Mouse (Mus musculus) midbrain, postnatal 0 days (tissue): ENCODE data around the gene Oip5. TPM values are rescaled to one million over a fixed set of nuclear protein-coding genes. Genes with fewer than 3 reads are reported as not detected.
A peak's percentile ranks its signal among the peaks of the same experiment; 100 is the strongest.

ENCODE experiments used
- ATAC-seq: fragments of 200-750 bp; cut with Nextera tagmentation; 2 replicates; pipeline ENCODE4 v1.8.0; 2017; ENCODE audit warnings: moderate number of reproducible peaks, mild to moderate bottlenecking, moderate TSS enrichment, moderate library complexity; ENCODE audit not compliant: low FRiP score
- DNase-seq: peaks from one replicate; pipeline ENCODE4 v3.0.0-alpha.2; 2015; ENCODE audit warnings: low spot score
- H3K27ac ChIP-seq: fragments of 300-500 bp; sonication (generic); 2 replicates; pipeline ENCODE4 v1.5.1; 2014; ENCODE audit warnings: low read depth, mild to moderate bottlenecking, low read length, mixed read lengths
- H3K27me3 ChIP-seq: fragments of 300-500 bp; sonication (generic); 2 replicates; pipeline ENCODE4 v1.6.1; 2014; ENCODE audit warnings: low read length, control low read depth, mixed read lengths; ENCODE audit not compliant: insufficient read depth
- H3K36me3 ChIP-seq: fragments of 300-500 bp; sonication (generic); 2 replicates; pipeline ENCODE4 v1.6.1; 2014; ENCODE audit warnings: low read length, control low read depth, mixed read lengths; ENCODE audit not compliant: insufficient read depth
- H3K4me1 ChIP-seq: fragments of 300-500 bp; sonication (generic); 2 replicates; pipeline ENCODE4 v1.6.1; 2014; ENCODE audit warnings: mild to moderate bottlenecking, control low read depth, antibody characterized with exemption, low read length, mixed read lengths; ENCODE audit not compliant: insufficient read depth
- H3K4me2 ChIP-seq: fragments of 300-500 bp; sonication (generic); 2 replicates; pipeline ENCODE4 v1.6.1; 2014; ENCODE audit warnings: low read depth, mild to moderate bottlenecking, low read length, mixed read lengths; ENCODE audit not compliant: poor library complexity, severe bottlenecking
- H3K4me3 ChIP-seq: fragments of 300-500 bp; sonication (generic); 2 replicates; pipeline ENCODE4 v1.5.1; 2014; ENCODE audit warnings: low read depth, mild to moderate bottlenecking, low read length, moderate library complexity
- H3K9ac ChIP-seq: fragments of 300-500 bp; sonication (generic); replicated peaks from 2 replicates; pipeline ENCODE4 v1.6.1; 2014; ENCODE audit warnings: mild to moderate bottlenecking, low read length, moderate library complexity, mixed read lengths; ENCODE audit not compliant: poor library complexity, severe bottlenecking
- H3K9me3 ChIP-seq: fragments of 300-500 bp; sonication (generic); 2 replicates; pipeline ENCODE4 v1.6.1; 2016; ENCODE audit warnings: low read length, control low read depth
- CTCF ChIP-seq: IDR thresholded peaks from 2 replicates; pipeline ENCODE4 v1.5.1; 2016; ENCODE audit warnings: antibody characterized with exemption, mild to moderate bottlenecking
- WGBS: fragments of 180-500 bp; shearing (Covaris S2); extraction: QIAGEN DNeasy Blood & Tissue Kit; methylation state at CpG from one replicate; pipeline ENCODE4 v1.1.7; 2014; 5-methylcytosine and 5-hydroxymethylcytosine counted together
- polyA plus RNA-seq: library from polyadenylated mRNA; unstranded; fragments of >200 nt; fragmentation: Nextera tagmentation; extraction: Ambion mirVana; gene quantifications from 2 replicates; pipeline ENCODE4 v1.2.1, GENCODE M21; 2015
- total RNA-seq: library from RNA; depleted of rRNA; stranded (reverse); fragments of >200 nt; gene quantifications from 2 replicates; pipeline ENCODE4 v1.2.3, GENCODE M21; 2014

Gene Oip5
- total and polyA plus RNA-seq, 2 experiments from 2014 or later: 3.0 to 3.1 TPM

DNA sequence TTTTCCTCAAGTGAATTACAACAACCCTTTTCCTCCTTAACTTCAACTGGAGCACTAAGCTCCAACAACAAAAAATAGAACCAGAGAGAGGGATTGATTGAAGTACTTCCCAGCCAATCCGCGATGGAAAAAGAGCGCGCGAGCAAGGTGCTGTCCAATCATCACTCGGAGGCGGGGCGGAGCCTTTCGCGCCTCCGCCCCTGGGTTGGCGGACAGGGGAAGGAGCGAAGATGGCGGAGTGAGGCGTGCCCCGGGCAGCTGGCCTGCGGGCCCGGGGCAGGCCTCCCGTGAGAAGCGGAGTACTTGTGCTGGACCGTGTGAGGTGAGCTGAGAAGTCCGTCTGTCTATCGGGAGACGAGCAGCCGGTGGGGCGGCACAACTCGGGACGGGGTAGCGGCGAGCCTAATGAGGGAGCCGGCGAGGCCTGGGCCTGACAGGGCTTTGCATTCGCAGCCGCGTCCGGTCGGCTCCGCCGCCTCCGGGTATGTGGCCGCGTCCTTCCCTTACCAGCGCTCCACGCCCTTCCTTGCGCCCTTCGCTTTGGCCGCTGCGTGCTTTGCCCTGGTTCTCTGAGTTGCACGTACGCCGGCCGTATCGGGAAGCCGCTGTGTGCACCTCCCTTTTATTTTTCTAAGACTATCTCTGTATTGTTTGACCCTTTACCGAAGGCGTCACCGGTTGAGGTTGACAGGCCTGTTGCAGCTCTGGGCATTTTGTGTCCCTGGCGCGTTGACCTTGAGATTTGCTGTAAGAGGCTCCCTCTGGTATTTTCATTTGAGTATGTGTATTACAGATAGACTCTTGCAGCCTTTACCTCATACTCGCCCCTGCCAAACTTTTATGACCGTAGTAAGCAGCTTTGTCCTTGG is 23.9 kb downstream of the Oip5 start:
- Histone ChIP-seq H3K36me3 (peaks cover 12% of the 10 kb centered on the region; the same call in 1 of the 2 replicates), H3K9me3 (no peaks in the 10 kb centered on the region), H3K27me3 (no peaks in the 10 kb centered on the region), H3K9ac (peak overlapping the region; percentile 92), H3K4me3 (peak overlapping the region; percentile 95), H3K27ac (peak overlapping the region; percentile 83), H3K4me1 (no peaks in the 10 kb centered on the region), H3K4me2 (peak overlapping the region; percentile 60)
- ATAC-seq (peak; percentile 98), DNase-seq (peak; percentile 98)
- WGBS: under 1% methylated on average over 56 of the region's 61 CpGs
- TF ChIP-seq CTCF: no peak; the same call in 1 of the 2 replicates

DNA sequence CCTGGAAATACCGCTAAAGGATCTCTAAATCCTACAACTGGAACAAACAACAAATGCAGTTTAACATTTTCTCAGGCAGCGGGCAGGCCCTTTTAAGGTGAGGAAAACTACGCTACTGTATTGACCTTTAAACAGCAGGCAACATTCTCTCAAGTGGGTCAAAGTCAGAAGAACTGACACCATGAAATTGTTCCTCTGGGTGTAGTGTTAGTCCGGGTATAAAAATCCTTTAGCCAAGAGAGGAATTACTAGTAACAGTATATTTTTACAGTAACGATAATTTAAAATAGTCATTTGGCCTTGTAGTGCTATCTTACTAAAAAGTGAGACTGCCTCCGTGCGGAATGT is 24.5 kb downstream of the Oip5 start:
- DNase-seq (no peak), ATAC-seq (peak; percentile 25; the same call in 1 of the 2 replicates)
- Histone ChIP-seq H3K9ac (no peak overlapping the region), H3K9me3 (no peaks in the 10 kb centered on the region), H3K27ac (peak overlapping the region; percentile 83), H3K4me1 (no peaks in the 10 kb centered on the region), H3K4me3 (peak overlapping the region; percentile 95), H3K27me3 (no peaks in the 10 kb centered on the region), H3K4me2 (peak overlapping the region; percentile 60), H3K36me3 (peaks cover 12% of the 10 kb centered on the region; the same call in 1 of the 2 replicates)
- TF ChIP-seq CTCF: peak; percentile 45; the same call in 1 of the 2 replicates
- WGBS: 5% methylated on average over 7 of the region's 7 CpGs

- Histone ChIP-seq H3K9me3 (no peaks in the 10 kb centered on the region), H3K27ac (no peak overlapping the region), H3K4me1 (no peaks in the 10 kb centered on the region), H3K36me3 (0 out of 2 replicates have a peak, but pooled peaks cover 3% of the 10 kb centered on the region), H3K4me2 (no peak overlapping the region), H3K9ac (no peak overlapping the region), H3K27me3 (no peaks in the 10 kb centered on the region), H3K4me3 (no peak overlapping the region)
- peak; percentile 37 for TF ChIP-seq CTCF
- no peak for ATAC-seq
- 97% methylated on average over 3 of the region's 3 CpGs for WGBS
- DNase-seq: no peak
Observed at GRCm38 (mm10) chr2:119591247-119591646, 27.0 kb downstream of the Oip5 start.

- H3K9ac ChIP-seq: no peak overlapping the region
- no peaks in the 10 kb centered on the region for H3K4me1 ChIP-seq
- no peaks in the 10 kb centered on the region for H3K9me3 ChIP-seq
- H3K36me3 ChIP-seq: 0 out of 2 replicates have a peak, but pooled peaks cover 6% of the 10 kb centered on the region
- no peak overlapping the region for H3K27ac ChIP-seq
- DNase-seq: peak; percentile 54
- no peaks in the 10 kb centered on the region for H3K27me3 ChIP-seq
- 12% methylated on average over 4 of the region's 4 CpGs for WGBS
- no peak overlapping the region for H3K4me3 ChIP-seq
- peak; percentile 73 for TF ChIP-seq CTCF
- no peak overlapping the region for H3K4me2 ChIP-seq
- ATAC-seq: no peak
Observed at GRCm38 (mm10) chr2:119587383-119587782, 30.9 kb downstream of the Oip5 start.

GRCm38 (mm10) chr2:119584282-119584681 is 34.0 kb downstream of the Oip5 start:
- no peak overlapping the region for H3K4me3 ChIP-seq
- DNase-seq (no peak), ATAC-seq (no peak)
- no peaks in the 10 kb centered on the region for H3K27me3 ChIP-seq
- no peaks in the 10 kb centered on the region for H3K9me3 ChIP-seq
- no peak overlapping the region for H3K27ac ChIP-seq
- 92% methylated on average over 8 of the region's 8 CpGs for WGBS
- no peak for TF ChIP-seq CTCF
- H3K4me2 ChIP-seq: no peak overlapping the region
- no peaks in the 10 kb centered on the region for H3K4me1 ChIP-seq
- H3K9ac ChIP-seq: no peak overlapping the region
- H3K36me3 ChIP-seq: 0 out of 2 replicates have a peak, but pooled peaks cover 13% of the 10 kb centered on the region

GRCm38 (mm10) chr2:119583439-119583838 is 34.8 kb downstream of the Oip5 start:
- no peak for ATAC-seq
- WGBS: 71% methylated on average over 2 of the region's 2 CpGs
- H3K9ac ChIP-seq: no peak overlapping the region
- no peaks in the 10 kb centered on the region for H3K4me1 ChIP-seq
- H3K4me2 ChIP-seq: no peak overlapping the region
- H3K4me3 ChIP-seq: no peak overlapping the region
- H3K36me3 ChIP-seq: 0 out of 2 replicates have a peak, but pooled peaks cover 15% of the 10 kb centered on the region
- no peaks in the 10 kb centered on the region for H3K27me3 ChIP-seq
- no peaks in the 10 kb centered on the region for H3K9me3 ChIP-seq
- H3K27ac ChIP-seq: no peak overlapping the region
- DNase-seq: no peak
- TF ChIP-seq CTCF: no peak
